Mouse (Mus musculus) gastrocnemius, postnatal 4 days (tissue): ENCODE measurements at regions not wholly inside any gene's neighbourhood (a gene's known extent, or its start where the extent isn't known, plus 50 kb on each side); places are given as distances from the start of the nearest gene placed in this dataset.

ENCODE experiments used
- DNase-seq, 2 experiments: peaks; one replicate each; pipeline ENCODE4 v3.0.0; 2021 to 2022; ENCODE audit warnings: low spot score in 2 of 2, mixed read lengths in 2 of 2

DNA sequence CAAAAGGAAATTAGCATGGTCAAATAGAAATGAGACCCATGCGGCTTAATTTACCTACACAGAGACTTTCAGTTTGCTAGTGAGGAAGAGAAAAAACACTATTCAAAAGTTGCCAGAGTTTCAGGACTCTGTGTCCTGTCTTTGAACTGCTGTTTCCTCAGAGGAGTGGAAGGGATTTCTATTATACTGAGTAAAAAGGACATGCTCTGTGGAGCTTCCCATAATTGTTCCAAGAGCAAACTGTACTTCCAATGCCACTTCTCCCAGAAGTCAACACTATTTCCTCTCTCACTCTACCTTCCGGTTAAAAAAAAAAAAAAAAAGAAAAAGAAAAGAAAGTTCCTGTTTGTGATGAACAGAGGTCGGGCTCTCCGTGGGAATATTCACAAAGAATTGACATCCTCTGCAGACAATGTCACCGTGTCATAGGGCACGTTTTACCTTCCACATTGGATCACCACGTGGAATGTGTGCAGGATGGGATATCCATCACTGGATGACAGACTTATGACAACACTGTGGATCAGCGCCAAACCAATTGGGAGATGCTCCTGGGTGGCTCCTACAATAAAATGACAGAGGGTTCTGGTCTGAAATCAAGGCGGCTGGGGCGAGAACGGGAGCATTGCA is 377.5 kb downstream of the Gja1 start:
- DNase-seq: no peak

DNA sequence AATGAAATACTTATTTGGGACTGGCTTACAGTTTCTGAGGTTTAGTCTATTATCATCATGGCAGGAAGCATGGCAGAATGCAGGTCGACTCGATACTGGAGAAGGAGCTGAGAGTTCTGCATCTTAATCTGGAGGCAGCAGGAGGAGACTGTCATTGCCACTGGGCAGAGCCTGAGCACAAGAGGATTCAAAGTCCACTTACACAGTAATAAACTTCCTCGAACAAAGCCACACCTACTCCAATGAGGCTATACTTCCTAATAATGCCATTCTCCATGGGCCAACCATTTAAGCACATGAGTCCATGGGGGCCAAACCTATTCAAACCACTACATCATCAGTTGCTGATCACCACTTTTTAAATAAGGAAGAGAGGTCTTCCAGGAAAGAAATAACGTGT is 393.5 kb downstream of the Gja1 start:
- DNase-seq: no peak

DNA sequence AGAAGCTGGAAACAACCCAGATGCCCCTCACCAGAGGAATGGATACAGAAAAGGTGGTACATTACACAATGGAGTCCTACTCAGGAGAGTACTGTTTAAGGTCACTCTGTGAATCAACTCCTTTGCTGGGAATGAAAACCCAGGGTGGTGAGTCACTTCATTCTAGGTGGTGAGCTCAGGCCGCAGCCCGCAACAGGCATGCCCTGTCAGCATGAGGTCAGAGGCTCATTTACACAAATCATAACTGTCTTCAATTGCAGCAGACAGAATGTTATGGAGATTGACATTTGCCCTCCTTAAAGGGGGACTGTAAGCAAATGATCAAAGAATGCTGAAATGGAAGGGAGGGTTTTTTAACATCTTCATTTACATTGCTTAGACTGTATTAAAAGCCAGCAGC is 405.1 kb downstream of the Gja1 start:
- DNase-seq: no peak

DNA sequence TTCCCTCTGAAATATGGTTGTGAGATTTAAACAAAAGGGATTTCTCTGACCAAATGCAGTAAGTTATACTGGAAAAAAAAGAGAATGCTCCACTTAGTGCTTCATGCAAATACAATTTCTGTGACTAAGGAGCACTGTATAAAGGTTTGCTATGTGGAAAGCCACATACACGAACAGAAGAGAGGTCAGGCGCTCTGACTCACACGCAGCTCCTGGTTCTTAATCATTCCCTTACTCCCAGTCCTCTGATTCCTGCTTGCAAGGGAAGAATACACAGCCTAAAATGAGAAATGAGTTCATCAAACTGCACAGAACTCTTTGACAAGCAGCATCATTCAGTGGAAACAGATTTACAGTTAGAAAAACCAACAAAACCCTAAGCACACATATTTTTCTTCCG is 406.8 kb downstream of the Gja1 start:
- no peak for DNase-seq

DNA sequence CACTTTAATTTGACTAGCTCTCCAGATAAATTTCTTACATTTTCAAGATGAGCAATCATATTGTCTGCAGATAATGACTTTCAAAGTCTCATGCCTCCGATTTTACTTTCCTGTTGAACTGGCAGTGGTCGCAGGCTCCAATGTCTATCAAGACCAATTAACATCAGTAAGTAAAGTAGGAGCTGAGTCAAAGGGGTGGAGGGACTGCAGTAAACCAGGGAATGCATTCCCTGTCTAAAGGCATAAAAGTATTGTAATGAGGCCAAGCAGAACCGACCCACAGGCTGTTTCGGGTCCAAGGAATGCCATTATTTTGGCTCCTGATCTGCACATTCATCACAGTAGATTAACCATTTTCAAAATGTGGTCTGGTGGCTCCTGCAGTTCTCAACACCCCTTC is 411.0 kb downstream of the Gja1 start:
- no peak for DNase-seq

DNA sequence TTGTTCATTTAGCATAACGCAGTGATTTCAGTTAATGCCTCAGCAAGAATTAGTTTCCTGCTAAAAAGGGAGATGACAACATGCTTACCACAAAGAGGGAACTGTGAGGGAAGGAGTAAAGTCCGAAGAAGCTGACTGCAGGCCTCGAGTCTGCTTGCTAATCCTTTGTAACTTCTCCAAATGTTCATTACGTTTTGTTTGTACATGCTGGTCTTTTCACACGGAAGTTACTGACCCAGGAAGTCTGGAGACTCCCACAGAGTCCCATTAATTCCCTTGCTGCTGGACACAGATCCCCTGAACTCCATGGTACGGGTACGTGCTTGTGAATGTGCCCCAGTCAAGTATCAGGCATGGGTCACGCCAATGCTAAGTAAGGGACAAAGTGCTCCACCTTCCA is 415.9 kb downstream of the Gja1 start:
- no peak for DNase-seq

DNA sequence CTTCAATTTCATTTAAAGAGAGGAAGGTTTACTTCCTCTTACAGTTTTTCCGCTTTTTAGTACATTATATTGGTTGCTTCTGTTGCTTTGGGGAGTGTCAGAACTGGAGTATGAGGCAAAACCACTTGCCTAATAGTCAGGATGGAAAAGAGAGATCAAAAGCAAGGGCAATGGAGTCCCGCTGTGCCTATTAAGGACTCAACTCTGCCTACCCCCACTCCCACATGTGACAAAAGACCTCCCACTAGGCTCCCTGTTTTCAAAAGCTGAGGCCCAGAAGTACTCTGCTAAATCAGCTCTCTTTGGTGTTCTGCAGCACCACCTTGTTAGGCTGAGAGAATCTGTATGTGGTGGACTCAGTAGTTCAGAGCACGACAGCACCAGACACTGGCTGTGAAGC is 418.3 kb downstream of the Gja1 start:
- no peak for DNase-seq

DNA sequence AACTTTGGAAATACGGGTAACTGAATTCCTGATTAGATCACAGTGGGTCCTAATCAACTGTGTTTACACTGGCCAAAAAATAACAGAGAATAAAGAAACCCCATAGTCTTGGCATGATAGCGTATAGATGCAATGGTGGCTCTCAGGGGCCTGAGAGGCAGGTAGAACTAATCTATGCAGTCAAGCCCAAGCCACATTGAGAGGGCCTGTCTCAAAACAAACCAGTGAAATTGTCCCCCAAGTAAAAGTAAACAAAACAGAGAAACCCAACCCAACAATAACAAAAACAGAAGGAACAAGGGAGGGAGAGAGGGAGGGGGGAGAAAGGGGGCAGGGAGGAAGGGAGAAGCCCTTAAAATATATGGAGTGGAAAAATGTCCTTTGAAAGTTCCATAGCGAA is 422.2 kb downstream of the Gja1 start:
- DNase-seq: no peak

DNA sequence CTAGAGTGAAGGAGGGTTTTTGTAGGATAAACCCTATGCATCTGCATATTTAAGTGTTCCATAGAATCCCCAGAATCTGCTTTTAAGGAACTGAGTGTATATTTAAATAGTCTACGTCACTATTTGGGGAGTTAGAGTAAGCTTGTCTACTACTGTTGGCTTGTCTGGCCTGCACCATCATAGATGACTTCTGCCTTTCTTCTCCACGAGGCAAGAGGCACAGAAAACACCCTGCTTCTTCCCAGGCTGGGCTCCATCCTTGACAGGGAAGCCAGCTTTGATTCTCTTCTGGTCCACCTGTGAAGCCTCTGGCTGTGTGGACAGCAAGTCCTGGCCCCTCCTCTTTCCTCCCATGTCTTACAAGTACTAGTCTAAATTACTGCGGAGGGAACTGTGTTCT is 422.6 kb downstream of the Gja1 start:
- no peak for DNase-seq

DNA sequence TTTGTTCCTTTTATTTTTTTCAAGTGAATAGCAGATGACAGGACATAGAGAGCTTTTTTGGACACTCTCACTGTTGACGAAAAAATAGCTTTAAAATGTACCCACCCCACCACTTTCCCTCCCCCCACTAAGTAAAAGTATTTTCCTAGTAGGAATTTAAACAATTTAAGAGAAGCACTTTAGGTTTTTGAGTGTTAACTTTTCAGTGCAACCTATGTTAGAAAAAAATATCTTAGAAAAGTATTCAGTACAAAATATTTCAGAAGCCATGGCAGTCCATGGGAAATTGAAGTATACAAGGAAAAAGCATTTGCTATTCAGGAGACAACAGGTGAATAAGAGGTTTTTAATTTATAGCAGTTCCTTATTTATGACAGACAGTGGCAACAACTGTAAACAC is 431.9 kb downstream of the Gja1 start:
- no peak for DNase-seq

DNA sequence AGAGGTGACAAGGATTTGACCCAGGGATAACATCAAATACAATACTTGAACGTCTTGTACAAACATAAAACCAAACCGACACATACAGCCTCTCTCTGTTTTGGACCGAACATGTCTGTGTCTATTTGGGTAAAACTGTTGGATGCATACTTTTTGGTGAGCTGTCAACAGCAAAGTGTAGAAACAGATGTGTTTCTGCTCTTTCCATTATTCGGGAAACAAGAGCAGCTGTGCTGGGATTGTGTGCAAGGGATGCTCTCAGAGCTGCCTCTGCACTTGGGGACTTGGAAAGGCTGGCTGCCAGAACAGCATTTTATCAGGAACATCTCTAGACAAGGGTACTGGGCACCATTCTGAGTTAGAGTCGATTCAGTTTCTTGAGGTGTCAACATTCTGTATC is 445.0 kb downstream of the Gja1 start:
- peak in 1 of 2 experiments; percentile 13 for DNase-seq

DNA sequence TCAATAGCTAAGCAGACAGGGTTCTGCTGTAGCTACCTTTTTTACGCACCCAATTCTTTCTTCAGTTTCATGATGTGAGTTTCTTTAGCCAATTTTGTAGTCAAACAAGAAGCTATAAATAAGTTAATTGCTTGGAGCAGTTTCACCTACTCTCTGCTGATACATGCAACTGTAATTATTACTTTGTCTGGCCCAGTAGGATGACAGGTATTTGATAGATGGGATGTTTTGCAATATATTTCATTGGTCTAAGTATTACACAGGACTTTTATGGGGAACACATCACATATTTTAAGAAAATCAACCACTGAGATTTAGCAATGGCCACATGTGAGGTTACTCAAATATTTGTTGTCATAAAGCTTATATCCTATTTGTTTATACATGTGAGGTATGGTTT is 454.2 kb downstream of the Gja1 start:
- no peak for DNase-seq

DNA sequence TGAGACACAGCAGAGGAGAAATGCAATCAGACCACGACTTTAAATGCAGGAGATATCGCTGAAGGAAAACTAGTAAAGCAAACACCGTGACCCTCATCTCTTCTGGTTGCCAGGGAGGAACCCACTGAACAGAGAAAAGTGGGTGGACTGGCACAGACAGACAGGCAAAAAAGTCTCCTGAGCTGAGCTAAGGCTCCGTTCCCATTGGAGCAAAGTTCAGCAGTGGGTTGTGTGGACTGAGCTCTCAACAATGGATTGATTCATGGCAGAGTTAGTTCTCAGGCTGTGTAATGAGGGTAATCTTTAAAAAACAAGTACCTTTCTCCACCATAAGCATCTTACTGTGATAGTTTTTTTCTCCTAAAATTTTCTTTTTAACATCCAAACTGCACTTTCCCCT is 454.8 kb downstream of the Gja1 start:
- DNase-seq: no peak

DNA sequence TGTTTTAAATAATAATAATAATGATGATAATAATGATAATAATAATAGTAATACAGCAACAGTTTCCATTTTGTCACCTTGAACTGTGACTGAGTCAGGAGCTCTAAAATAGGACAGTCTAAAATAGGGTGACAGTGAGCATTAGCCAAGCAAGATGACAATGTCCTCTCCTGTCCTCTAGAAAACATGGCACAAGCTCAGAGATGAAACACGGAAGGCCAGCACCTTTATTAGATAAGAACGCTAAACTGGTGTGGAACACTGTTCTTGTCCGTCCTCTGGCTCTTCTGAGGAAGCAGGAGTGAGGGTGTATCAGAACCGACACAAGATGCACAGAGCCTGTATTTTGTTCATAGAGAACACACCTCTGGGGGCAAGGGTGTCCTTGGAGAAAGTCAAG is 459.0 kb downstream of the Gja1 start:
- DNase-seq: no peak

DNA sequence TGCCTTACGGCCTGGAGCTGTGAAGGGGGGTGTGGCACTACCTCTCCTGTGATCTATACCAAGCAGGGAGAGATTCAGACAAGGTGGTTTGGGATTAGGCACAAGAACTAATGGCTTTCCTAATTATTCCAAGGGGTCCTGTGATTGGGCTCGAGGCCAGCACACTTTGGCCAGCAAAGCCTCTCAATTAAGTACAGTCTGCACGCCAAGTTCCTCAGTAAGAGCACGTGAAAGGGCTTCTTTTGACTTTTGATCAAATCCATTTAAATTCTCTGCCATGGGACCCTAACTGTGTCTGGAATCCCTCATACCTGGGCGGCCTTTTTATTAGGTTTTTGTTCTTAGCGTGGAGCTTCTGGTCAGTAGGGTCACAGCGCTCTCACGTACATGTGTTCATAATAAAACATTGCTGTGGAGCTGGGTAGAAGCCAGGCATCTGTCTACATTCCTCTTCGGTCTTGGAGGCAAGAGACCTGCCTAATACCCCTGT is 461.9 kb downstream of the Gja1 start:
- DNase-seq: no peak

DNA sequence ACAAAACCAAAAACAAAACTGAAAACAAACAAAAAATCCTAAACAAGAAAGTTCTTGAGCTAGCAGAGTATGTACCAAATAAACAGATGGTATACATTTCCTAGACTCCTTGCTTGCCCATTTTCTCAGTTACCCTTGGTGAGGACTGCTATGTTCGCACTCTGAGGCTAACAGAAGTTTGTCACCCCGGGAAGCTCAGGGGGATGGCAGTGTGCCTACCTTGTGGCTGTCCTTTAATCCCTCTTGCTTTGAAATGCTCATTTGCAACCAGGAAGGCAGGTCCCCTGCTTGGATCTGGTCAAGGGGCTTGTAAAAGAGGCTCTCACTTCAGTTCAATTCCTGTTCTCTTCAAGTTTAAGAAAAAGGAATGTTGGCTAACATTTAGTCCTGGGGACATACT is 462.4 kb downstream of the Gja1 start:
- DNase-seq: no peak

DNA sequence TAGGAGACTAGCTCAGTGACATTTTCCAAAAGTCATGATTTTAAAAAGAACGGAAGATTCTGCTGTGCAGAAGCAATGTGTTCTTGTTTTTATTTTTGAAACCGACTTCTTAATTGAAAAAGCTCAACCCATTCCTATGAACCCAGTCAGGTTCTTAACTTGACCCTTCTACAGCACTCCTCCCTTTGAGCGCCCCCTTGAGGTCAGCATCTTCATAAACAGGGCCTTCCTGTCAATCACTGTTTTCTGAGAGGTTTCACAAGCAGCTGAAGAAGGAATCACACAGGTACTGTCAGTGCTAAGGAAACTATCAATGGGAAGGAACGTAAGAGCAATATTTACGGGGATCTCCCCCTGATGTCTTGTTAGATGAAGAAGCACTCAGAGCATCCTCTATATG is 463.6 kb downstream of the Gja1 start:
- peak in 1 of 2 experiments; percentile 15 for DNase-seq

DNA sequence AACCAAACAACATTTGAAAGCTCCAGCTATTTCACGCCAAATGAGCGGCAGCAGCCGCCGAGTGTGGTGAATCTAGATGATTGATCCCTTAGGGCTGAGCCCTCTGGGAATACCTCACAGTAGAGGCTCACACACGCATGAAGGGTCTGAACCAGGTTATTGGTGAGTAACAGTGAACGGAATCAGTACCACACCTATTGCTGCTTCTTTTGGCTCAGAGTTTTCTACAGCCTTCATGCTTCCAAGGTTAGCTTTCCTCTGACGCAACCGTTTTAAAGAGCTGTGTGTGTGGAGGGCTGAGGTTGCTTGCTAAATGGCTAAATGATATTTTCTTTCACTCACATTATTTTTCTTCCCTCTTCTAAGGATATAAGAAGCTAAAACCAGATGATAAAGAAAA is 464.4 kb downstream of the Gja1 start:
- DNase-seq: no peak

DNA sequence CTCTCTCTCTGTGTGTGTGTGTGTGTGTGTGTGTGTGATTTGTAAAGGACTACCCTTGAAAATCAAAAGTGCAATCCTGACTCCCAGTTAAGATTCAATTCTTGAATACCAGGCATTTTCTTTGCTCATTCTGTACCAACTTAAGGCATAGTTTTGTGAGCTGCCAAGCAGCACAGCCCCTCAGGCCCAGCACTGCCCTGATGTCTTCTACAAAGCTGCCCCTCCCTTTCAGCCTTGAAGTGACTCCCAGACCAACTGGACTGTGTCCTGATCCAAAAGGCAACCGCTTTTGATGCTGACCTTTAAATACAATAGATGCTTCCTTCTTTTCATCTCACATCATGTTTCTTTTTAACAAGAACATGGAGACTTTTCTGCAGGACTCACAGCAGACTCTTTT is 464.8 kb downstream of the Gja1 start:
- DNase-seq: no peak

DNA sequence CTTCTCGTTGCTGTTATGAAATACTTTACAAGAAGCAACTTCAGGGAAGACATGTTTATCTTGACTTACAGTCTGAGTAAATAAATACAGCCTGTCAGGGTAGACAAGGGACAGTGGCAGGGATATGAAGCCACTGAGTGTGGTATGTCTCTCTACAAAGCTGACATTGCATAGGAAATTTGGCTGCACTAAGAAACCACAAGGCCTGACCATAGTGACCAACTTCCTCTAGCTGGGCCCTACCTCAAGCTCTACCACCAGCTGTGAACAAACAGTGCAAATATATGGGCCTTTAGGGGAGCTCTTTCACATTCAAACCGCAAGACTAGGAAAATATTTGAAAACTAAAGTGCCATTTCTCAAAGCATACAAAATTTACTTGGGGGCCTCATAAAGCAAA is 475.4 kb downstream of the Gja1 start:
- DNase-seq: no peak

DNA sequence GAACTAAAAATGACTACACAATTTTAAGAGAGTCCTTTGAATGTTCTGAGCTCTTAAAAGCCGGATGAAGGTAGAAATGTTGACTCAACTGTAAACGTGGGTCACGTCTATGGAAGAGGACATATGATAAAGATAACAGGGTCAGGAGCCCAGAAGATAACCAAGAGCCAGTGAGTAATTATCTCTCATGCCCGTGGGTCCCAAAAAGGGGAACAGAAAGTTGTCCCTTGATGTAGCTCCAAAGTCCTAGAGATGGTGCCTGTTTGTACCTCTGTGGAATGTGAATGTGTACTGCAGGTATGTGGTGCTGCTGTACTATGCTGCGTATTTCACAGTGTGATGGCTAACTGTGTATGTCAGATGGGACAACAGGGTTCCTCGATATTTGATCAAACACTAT is 479.1 kb downstream of the Gja1 start:
- no peak for DNase-seq

DNA sequence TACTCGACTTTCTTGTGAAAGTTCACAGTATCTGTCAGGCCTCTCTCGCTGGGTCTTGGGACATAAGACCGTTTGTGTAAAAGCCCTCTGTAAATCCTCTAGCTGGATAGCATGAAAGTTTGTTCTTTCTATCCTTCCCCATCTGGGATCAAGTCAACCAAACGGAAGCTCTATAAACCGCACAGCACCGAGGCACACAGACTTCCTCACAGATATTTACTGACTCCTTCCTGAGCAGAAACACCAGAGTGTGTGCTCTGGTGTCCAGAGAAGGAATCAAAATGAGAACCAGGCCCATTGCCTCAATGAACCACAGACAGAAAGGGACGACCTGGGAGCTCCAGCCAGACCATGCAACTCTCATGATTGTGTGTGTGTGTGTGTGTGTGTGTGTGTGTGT is 502.6 kb downstream of the Gja1 start:
- DNase-seq: no peak

DNA sequence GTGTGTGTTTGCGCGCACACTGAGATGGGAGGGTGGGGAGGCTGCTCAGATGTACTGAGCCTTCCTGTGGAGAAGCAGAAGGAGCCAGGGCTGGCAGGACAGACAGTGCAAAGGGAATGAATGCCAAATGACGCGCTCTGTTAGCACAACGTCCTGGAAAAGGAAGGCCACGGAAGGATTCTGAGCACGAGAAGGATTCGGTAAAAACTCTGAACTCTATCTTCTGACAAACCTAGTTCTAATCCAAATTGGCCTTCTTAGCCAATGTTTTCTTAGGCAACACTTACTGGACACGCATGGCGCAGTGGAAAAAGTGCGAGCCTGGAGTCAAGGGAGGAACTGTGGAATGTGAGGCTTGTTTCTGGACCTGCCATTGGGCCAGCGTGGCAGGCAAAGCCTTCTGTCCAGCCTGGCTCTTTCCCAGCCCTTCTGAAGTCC is 503.0 kb downstream of the Gja1 start:
- peak in 1 of 2 experiments; percentile 24 for DNase-seq
